Mouse (Mus musculus) E14TG2a.4 (cell line): ENCODE measurements around the gene Tgfbr3.

Experiments
- H3K27me3 ChIP-seq: 2 replicates; pipeline ENCODE4 v1.6.1; 2014; ENCODE audit warnings: low read length, control low read depth; ENCODE audit not compliant: insufficient read depth
- H3K36me3 ChIP-seq: 2 replicates; pipeline ENCODE4 v1.6.1; 2014; ENCODE audit warnings: low read length, control low read depth; ENCODE audit not compliant: insufficient read depth
- H3K4me1 ChIP-seq: replicated peaks from 2 replicates; pipeline ENCODE4 v1.6.1; 2014; ENCODE audit warnings: low read depth, low read length, control low read depth
- H3K4me3 ChIP-seq: replicated peaks from 2 replicates; pipeline ENCODE4 v1.5.1; 2014; ENCODE audit warnings: mild to moderate bottlenecking, low read length
- H3K9me3 ChIP-seq: 2 replicates; pipeline ENCODE4 v1.6.1; 2014; ENCODE audit warnings: low read length, control low read depth
- CTCF ChIP-seq: conservative IDR thresholded peaks from 2 replicates; pipeline ENCODE4 v1.5.1; 2014; ENCODE audit warnings: low read length
- NANOG ChIP-seq: IDR thresholded peaks from 2 replicates; pipeline ENCODE4 v1.6.1; 2014; ENCODE audit warnings: borderline replicate concordance, low read length, mixed read lengths
- POU5F1 ChIP-seq: IDR thresholded peaks from 2 replicates; pipeline ENCODE4 v1.6.1; 2014; ENCODE audit warnings: low read length, borderline replicate concordance

Tgfbr3 gene

GRCm38 (mm10) chr5:107099634-107100033 lies 189.8 kb downstream of the Tgfbr3 start:
- TF ChIP-seq NANOG: no peak
- no peak for TF ChIP-seq POU5F1
- TF ChIP-seq CTCF: no peak
- H3K27me3 ChIP-seq: no peaks in the 10 kb centered on the region
- H3K4me3 ChIP-seq: no peak overlapping the region
- H3K4me1 ChIP-seq: 0 out of 2 replicates have a peak, but pooled peaks cover 4% of the 10 kb centered on the region
- no peaks in the 10 kb centered on the region for H3K36me3 ChIP-seq
- no peaks in the 10 kb centered on the region for H3K9me3 ChIP-seq

DNA sequence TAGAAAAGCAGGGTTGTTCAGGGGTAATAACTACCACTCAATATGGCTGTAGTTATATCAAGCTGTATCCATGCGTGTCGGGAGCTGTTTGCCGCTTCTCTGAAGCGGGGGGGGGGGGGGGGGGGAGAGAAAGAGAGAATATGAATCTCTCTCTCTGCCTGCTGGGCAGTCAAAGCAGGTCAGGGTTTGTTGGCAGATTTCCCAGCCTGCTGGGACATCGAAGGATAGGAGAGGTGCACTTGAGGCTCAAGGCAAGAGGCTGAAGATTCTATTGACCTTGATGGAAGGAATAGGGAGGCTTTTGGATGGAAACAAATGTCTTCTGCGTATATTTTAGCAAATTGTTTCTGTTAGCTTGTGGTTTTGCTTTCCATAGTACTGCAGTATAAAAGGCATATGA lies 190.4 kb downstream of the Tgfbr3 start:
- no peaks in the 10 kb centered on the region for H3K27me3 ChIP-seq
- H3K9me3 ChIP-seq: no peaks in the 10 kb centered on the region
- no peak for TF ChIP-seq NANOG
- TF ChIP-seq POU5F1: no peak
- TF ChIP-seq CTCF: no peak
- 0 out of 2 replicates have a peak, but pooled peaks cover 4% of the 10 kb centered on the region for H3K4me1 ChIP-seq
- no peaks in the 10 kb centered on the region for H3K36me3 ChIP-seq
- H3K4me3 ChIP-seq: no peak overlapping the region

- 0 out of 2 replicates have a peak, but pooled peaks cover 4% of the 10 kb centered on the region for H3K9me3 ChIP-seq
- no peak overlapping the region for H3K4me3 ChIP-seq
- no peaks in the 10 kb centered on the region for H3K27me3 ChIP-seq
- TF ChIP-seq POU5F1 (no peak), CTCF (no peak), NANOG (no peak)
- peaks cover 4% of the 10 kb centered on the region; the same call in 1 of the 2 replicates for H3K4me1 ChIP-seq
- H3K36me3 ChIP-seq: no peaks in the 10 kb centered on the region
These were observed 191.4 kb downstream of the Tgfbr3 start for GRCm38 (mm10) chr5:107098007-107098406.

- no peak overlapping the region for H3K4me3 ChIP-seq
- peaks cover 4% of the 10 kb centered on the region; the same call in 1 of the 2 replicates for H3K4me1 ChIP-seq
- peaks cover 9% of the 10 kb centered on the region for H3K9me3 ChIP-seq
- H3K27me3 ChIP-seq: no peaks in the 10 kb centered on the region
- no peaks in the 10 kb centered on the region for H3K36me3 ChIP-seq
- TF ChIP-seq CTCF (no peak), POU5F1 (no peak), NANOG (no peak)
These were observed 192.1 kb downstream of the Tgfbr3 start for GRCm38 (mm10) chr5:107097314-107097713.

DNA sequence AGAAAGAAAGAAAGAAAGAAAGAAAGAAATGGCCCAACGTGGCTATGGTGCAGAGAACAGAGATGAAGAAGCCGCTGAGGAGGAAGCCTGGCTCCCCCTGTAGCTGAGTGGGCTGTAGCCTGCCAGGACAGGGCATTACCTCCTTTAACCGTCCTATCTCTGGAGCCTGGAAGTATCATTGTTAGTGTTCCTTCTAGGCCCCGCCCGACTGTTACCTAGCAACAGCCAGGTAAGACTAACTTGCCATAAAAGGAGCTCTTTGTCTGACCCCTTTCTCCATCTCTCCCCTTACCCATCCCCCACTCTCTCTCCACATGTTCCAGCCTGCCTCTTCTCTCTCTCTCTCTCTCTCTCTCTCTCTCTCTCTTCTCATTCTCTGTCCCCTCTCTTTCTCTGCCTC lies 195.2 kb downstream of the Tgfbr3 start:
- no peaks in the 10 kb centered on the region for H3K27me3 ChIP-seq
- no peaks in the 10 kb centered on the region for H3K36me3 ChIP-seq
- H3K4me1 ChIP-seq: peaks cover 5% of the 10 kb centered on the region
- peaks cover 14% of the 10 kb centered on the region for H3K9me3 ChIP-seq
- TF ChIP-seq NANOG (no peak), CTCF (no peak), POU5F1 (no peak)
- no peak overlapping the region for H3K4me3 ChIP-seq

GRCm38 (mm10) chr5:107093253-107093652 lies 196.2 kb downstream of the Tgfbr3 start:
- TF ChIP-seq NANOG (no peak), CTCF (no peak), POU5F1 (no peak)
- H3K36me3 ChIP-seq: no peaks in the 10 kb centered on the region
- H3K27me3 ChIP-seq: no peaks in the 10 kb centered on the region
- peaks cover 14% of the 10 kb centered on the region for H3K9me3 ChIP-seq
- peaks cover 5% of the 10 kb centered on the region for H3K4me1 ChIP-seq
- H3K4me3 ChIP-seq: no peak overlapping the region

DNA sequence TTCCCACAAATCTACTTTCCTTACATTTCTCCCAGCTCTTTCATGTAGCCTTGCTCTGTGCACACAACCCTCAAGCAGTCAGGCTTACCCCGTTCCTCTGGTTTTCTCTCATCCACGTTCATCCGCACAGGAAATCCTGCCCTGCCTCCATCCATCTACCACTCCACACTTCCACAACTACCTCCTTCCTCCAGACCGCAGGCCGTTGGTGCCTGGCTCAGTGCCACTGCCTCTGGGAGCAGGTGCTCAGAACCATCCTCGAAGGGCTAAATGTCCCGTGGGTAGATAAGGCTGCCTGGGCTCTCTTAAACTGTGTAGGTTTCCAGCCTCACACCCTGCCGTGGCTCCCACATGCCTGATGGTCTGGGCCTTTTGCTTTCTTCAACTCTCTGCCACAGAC lies 197.3 kb downstream of the Tgfbr3 start:
- TF ChIP-seq CTCF (no peak), POU5F1 (no peak), NANOG (no peak)
- Histone ChIP-seq H3K36me3 (no peaks in the 10 kb centered on the region), H3K4me3 (no peak overlapping the region), H3K9me3 (peaks cover 14% of the 10 kb centered on the region), H3K27me3 (no peaks in the 10 kb centered on the region), H3K4me1 (peaks cover 5% of the 10 kb centered on the region)

- H3K4me1 ChIP-seq: peaks cover 5% of the 10 kb centered on the region
- TF ChIP-seq NANOG (no peak), POU5F1 (no peak), CTCF (no peak)
- no peaks in the 10 kb centered on the region for H3K36me3 ChIP-seq
- no peak overlapping the region for H3K4me3 ChIP-seq
- H3K27me3 ChIP-seq: no peaks in the 10 kb centered on the region
- H3K9me3 ChIP-seq: peaks cover 14% of the 10 kb centered on the region
These were observed 199.5 kb downstream of the Tgfbr3 start for GRCm38 (mm10) chr5:107089966-107090365.

GRCm38 (mm10) chr5:107087829-107088808 lies 201.3 kb downstream of the Tgfbr3 start:
- TF ChIP-seq NANOG (no peak), POU5F1 (no peak), CTCF (no peak)
- Histone ChIP-seq H3K27me3 (no peaks in the 10 kb centered on the region), H3K4me3 (no peak overlapping the region), H3K36me3 (no peaks in the 10 kb centered on the region), H3K4me1 (peaks cover 5% of the 10 kb centered on the region; the same call in 1 of the 2 replicates), H3K9me3 (peaks cover 11% of the 10 kb centered on the region)
